Mouse (Mus musculus) MEL (cell line): Measurements from ENCODE around the gene Mmp28. TPM values are rescaled to one million over a fixed set of nuclear protein-coding genes. Genes with fewer than 3 reads are reported as not detected.

ENCODE experiments used
- DNase-seq: peaks from one replicate; pipeline ENCODE4 v3.0.0; 2011; ENCODE audit warnings: low read depth, low spot score
- H3K27ac ChIP-seq: 2 replicates; pipeline ENCODE4 v1.5.1; 2012; ENCODE audit warnings: low read depth, mild to moderate bottlenecking, control low read depth, low read length, moderate library complexity; ENCODE audit not compliant: control insufficient read depth
- H3K27me3 ChIP-seq, 2 experiments: fragments of 150-350 bp in 1 of 2; sonication (generic) in 1 of 2; 2 replicates each; pipeline ENCODE4 v1.6.1; 2012; ENCODE audit warnings: low read length in 2 of 2, mild to moderate bottlenecking in 2 of 2, improper control_type of control experiment in 1 of 2, moderate library complexity in 1 of 2; ENCODE audit not compliant: insufficient read depth in 2 of 2, control insufficient read depth in 1 of 2
- H3K36me3 ChIP-seq, 2 experiments: 2 replicates each; pipeline ENCODE4 v1.6.1; 2012 to 2014; ENCODE audit warnings: low read length in 2 of 2, improper control_type of control experiment in 1 of 2, inconsistent platforms in 1 of 2, mild to moderate bottlenecking in 1 of 2; ENCODE audit not compliant: insufficient read depth in 2 of 2, control insufficient read depth in 1 of 2
- H3K4me1 ChIP-seq, 2 experiments: fragments of 150-350 bp in 1 of 2; sonication (generic) in 1 of 2; 2 replicates each; pipeline ENCODE4 v1.6.1; 2012; ENCODE audit warnings: low read length in 2 of 2, improper control_type of control experiment in 1 of 2, mild to moderate bottlenecking in 1 of 2; ENCODE audit not compliant: insufficient read depth in 2 of 2, control insufficient read depth in 1 of 2
- H3K4me3 ChIP-seq, 2 experiments: fragments of 150-350 bp in 1 of 2; sonication (generic) in 1 of 2; 2 replicates each; pipeline ENCODE4 v1.5.1; 2012; ENCODE audit warnings: low read depth in 2 of 2, low read length in 2 of 2, mild to moderate bottlenecking in 2 of 2, moderate library complexity in 2 of 2, control low read depth in 1 of 2, improper control_type of control experiment in 1 of 2; ENCODE audit not compliant: control insufficient read depth in 1 of 2, insufficient read depth in 1 of 2
- H3K79me2 ChIP-seq: 2 replicates; pipeline ENCODE4 v1.6.1; 2012; ENCODE audit warnings: mild to moderate bottlenecking, low read length, moderate library complexity; ENCODE audit not compliant: control insufficient read depth, poor library complexity, insufficient read depth
- H3K9ac ChIP-seq: 2 replicates; pipeline ENCODE4 v1.6.1; 2012; ENCODE audit warnings: low read depth, mild to moderate bottlenecking, control low read depth, low read length, moderate library complexity; ENCODE audit not compliant: control insufficient read depth, poor library complexity, severe bottlenecking
- H3K9me3 ChIP-seq: fragments of 150-350 bp; sonication (generic); replicated peaks from 2 replicates; pipeline ENCODE4 v1.6.1; 2012; ENCODE audit warnings: mild to moderate bottlenecking, low read length, improper control_type of control experiment, moderate library complexity; ENCODE audit not compliant: insufficient read depth
- BHLHE40 ChIP-seq: IDR thresholded peaks from 2 replicates; pipeline ENCODE4 v1.6.1; 2012; ENCODE audit warnings: low read depth, mild to moderate bottlenecking, inconsistent platforms, low read length, improper control_type of control experiment, borderline replicate concordance
- ELF1 ChIP-seq: IDR thresholded peaks from 2 replicates; pipeline ENCODE4 v1.6.1; 2014; ENCODE audit warnings: low read depth, mild to moderate bottlenecking, inconsistent platforms, low read length, improper control_type of control experiment, moderate library complexity
- ETS1 ChIP-seq: IDR thresholded peaks from 2 replicates; pipeline ENCODE4 v1.6.1; 2012; ENCODE audit warnings: low read depth, mild to moderate bottlenecking, inconsistent platforms, low read length, improper control_type of control experiment, moderate library complexity
- GABPA ChIP-seq: IDR thresholded peaks from 2 replicates; pipeline ENCODE4 v1.6.1; 2012; ENCODE audit warnings: low read depth, mild to moderate bottlenecking, inconsistent platforms, low read length, improper control_type of control experiment, moderate library complexity
- GATA1 ChIP-seq: IDR thresholded peaks from 2 replicates; pipeline ENCODE4 v1.6.1; 2011; ENCODE audit warnings: low read depth, low read length, improper control_type of control experiment
- JUND ChIP-seq: IDR thresholded peaks from 2 replicates; pipeline ENCODE4 v1.6.1; 2011; ENCODE audit warnings: low read depth, mild to moderate bottlenecking, improper control_type of control experiment, low read length
- MAFK ChIP-seq: IDR thresholded peaks from 2 replicates; pipeline ENCODE4 v1.6.1; 2011; ENCODE audit warnings: low read depth, mild to moderate bottlenecking, low read length, improper control_type of control experiment, borderline replicate concordance
- MEF2A ChIP-seq: IDR thresholded peaks from 2 replicates; pipeline ENCODE4 v1.6.1; 2014; ENCODE audit warnings: low read depth, mild to moderate bottlenecking, inconsistent platforms, low read length, improper control_type of control experiment; ENCODE audit not compliant: poor library complexity, insufficient replicate concordance, severe bottlenecking; ENCODE audit errors: extremely low read depth
- NRF1 ChIP-seq: IDR thresholded peaks from 2 replicates; pipeline ENCODE4 v1.6.1; 2014; ENCODE audit warnings: low read depth, mild to moderate bottlenecking, inconsistent platforms, low read length, improper control_type of control experiment, moderate library complexity; ENCODE audit not compliant: poor library complexity, insufficient read depth, severe bottlenecking
- POLR2AphosphoS5 ChIP-seq: IDR thresholded peaks from 2 replicates; pipeline ENCODE4 v1.6.1; 2012; ENCODE audit warnings: low read depth, borderline replicate concordance, mild to moderate bottlenecking, inconsistent platforms, low read length, moderate library complexity, mixed read lengths
- RAD21 ChIP-seq: IDR thresholded peaks from 2 replicates; pipeline ENCODE4 v1.6.1; 2011; ENCODE audit warnings: mild to moderate bottlenecking, low read depth, low read length, improper control_type of control experiment
- TAL1 ChIP-seq: IDR thresholded peaks from 2 replicates; pipeline ENCODE4 v1.6.1; 2012; ENCODE audit warnings: mild to moderate bottlenecking, inconsistent platforms, low read length, moderate library complexity, mixed read lengths
- TCF12 ChIP-seq: IDR thresholded peaks from 2 replicates; pipeline ENCODE4 v1.6.1; 2014; ENCODE audit warnings: low read depth, mild to moderate bottlenecking, inconsistent platforms, low read length, improper control_type of control experiment, moderate library complexity
- ZKSCAN1 ChIP-seq: IDR thresholded peaks from 2 replicates; pipeline ENCODE4 v1.6.1; 2012; ENCODE audit warnings: low read depth, mild to moderate bottlenecking, inconsistent platforms, low read length, improper control_type of control experiment, moderate library complexity
- polyA plus RNA-seq, 2 experiments: library from polyadenylated mRNA; stranded (reverse) in 1 of 2; unstranded in 1 of 2; fragments of >175 nt in 1 of 2; fragments of >200 nt in 1 of 2; gene quantifications; 2 replicates each; pipeline versions ENCODE4 v1.2.1 to v1.2.4; 2012; ENCODE audit warnings: low replicate concordance in 2 of 2, low read depth in 1 of 2; ENCODE audit not compliant: insufficient read length in 2 of 2, insufficient read depth in 1 of 2, missing spikeins in 1 of 2
- total RNA-seq: library from RNA; depleted of rRNA; stranded (reverse); fragments of 300-350 nt; gene quantifications from 2 replicates; pipeline ENCODE4 v1.2.3, GENCODE M21; 2012

Gene Mmp28
- total and polyA plus RNA-seq, 3 experiments = 0.03 TPM; not detected in 2

DNA sequence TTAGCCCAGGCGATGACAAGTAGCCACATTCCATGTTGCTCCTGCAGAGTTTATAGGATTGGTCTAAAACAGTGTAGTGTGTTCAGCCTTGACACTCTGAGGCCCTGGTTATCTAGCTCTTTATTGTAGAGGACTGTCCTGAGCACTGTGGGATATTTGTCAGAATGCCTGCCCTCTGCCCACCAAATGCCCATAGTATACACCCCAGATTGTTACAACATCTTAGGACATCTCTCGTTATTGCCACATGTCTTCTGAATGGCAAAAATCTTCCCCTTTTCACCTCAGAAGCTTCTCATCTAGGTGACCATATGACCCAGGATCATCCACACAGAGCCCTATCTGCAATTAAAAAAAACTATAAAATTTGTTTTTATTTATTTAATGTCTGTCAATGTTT, 30.3 kb downstream of the Mmp28 start:
- no peak for TF ChIP-seq ETS1
- no peaks in the 10 kb centered on the region for H3K79me2 ChIP-seq
- H3K4me1 ChIP-seq = peaks cover 0 to 3% of the 10 kb centered on the region in 2 experiments; a peak in 3 of 4 replicates
- H3K27ac ChIP-seq = no peak overlapping the region
- no peak for DNase-seq
- H3K9me3 ChIP-seq = no peaks in the 10 kb centered on the region
- H3K27me3 ChIP-seq = peaks cover 20 to 43% of the 10 kb centered on the region in 2 experiments
- no peaks in the 10 kb centered on the region for H3K36me3 ChIP-seq
- no peak overlapping the region for H3K9ac ChIP-seq
- H3K4me3 ChIP-seq = no peak overlapping the region

DNA sequence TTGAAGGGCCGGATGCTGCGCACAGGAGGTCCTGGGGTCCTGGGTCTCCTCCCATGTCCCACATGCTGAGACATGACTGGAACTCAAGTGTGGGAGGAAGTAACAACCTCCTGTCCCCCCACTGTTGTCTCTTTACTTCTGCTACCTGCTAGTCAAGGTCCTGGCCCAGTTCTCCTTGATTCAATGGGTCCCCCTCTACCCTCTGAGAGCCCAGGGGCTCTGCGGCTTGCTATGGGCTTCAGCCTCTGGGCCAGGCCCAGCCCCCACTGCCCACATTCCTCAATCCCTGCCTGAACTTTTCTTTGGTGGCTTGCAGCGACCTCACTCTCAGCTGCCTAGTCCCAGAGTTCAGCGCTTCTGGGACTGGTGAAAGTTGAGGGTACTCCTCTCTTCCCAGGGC, 33.5 kb downstream of the Mmp28 start, which contains the start of gene Gas2l2:
Gene Gas2l2 (minus strand): TSS at position 101 of the 400 bp plus-strand sequence.
- Histone ChIP-seq H3K36me3 (peaks cover 0 to 5% of the 10 kb centered on the region in 2 experiments; a peak in 1 of 4 replicates), H3K4me1 (peaks cover 0 to 12% of the 10 kb centered on the region in 2 experiments; a peak in 3 of 4 replicates), H3K4me3 (no peak within 1 kb of the TSS), H3K79me2 (no peaks in the 10 kb centered on the region), H3K27me3 (peaks cover 5 to 28% of the 10 kb centered on the region in 2 experiments), H3K9ac (no peak within 1 kb of the TSS), H3K27ac (no peak within 1 kb of the TSS), H3K9me3 (no peaks in the 10 kb centered on the region)
- no peak for TF ChIP-seq MEF2A
- no peak for TF ChIP-seq ZKSCAN1
- TF ChIP-seq TAL1 = no peak
- TF ChIP-seq POLR2AphosphoS5 = no peak
- no peak for TF ChIP-seq GATA1
- TF ChIP-seq NRF1 = no peak
- no peak for TF ChIP-seq ELF1
- no peak for TF ChIP-seq RAD21
- no peak for TF ChIP-seq GABPA
- no peak for TF ChIP-seq MAFK
- TF ChIP-seq BHLHE40 = no peak
- TF ChIP-seq TCF12 = no peak
- no peak for TF ChIP-seq JUND
- no peak for TF ChIP-seq ETS1
- DNase-seq = no peak
